Mouse (Mus musculus): ENCODE data around the gene Styk1.

DNA sequence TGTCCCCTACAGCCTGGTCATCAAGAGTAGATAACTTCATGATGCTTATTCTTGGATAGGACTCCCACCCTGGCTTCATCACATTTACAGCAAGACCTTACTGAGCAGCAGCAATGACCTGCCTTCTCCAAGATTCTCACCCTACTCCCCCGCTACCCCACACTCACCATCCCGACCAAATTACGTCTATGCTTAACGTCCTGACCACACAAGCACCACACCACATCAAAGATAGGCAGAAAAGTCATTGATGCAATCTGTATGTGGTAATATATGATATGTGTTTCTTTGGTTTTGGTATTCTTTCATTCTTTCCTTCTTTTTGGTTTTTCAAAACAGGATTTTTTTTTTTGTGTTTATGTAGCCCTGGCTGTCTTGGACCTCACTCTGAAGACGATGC lies 19.8 kb upstream of the Styk1 start:
- TF ChIP-seq ZNF384 (IDR thresholded peaks at IDR 0.05; ENCODE audit: low read depth, low read length) (no peak), CHD2 (IDR thresholded peaks at IDR 0.05; ENCODE audit: low read depth, low read length) (no peak), ZC3H11A (IDR thresholded peaks at IDR 0.05; ENCODE audit: borderline replicate concordance, low read depth, low read length) (no peak)
